Mouse (Mus musculus) intestine, postnatal 0 days (tissue): ENCODE data around the gene Osbp2. TPM values are rescaled to one million over a fixed set of nuclear protein-coding genes. Genes with fewer than 3 reads are reported as not detected.

Experiments used
- ATAC-seq: fragments of 200-750 bp; cut with Nextera tagmentation; 2 replicates; pipeline ENCODE4 v1.8.0; 2017; ENCODE audit warnings: mild to moderate bottlenecking, moderate TSS enrichment, moderate library complexity
- H3K27ac ChIP-seq: fragments of 300-500 bp; sonication (generic); 2 replicates; pipeline ENCODE4 v1.5.1; 2014; ENCODE audit warnings: mild to moderate bottlenecking, low read depth, low read length, moderate library complexity
- H3K27me3 ChIP-seq: fragments of 300-500 bp; sonication (generic); replicated peaks from 2 replicates; pipeline ENCODE4 v1.6.1; 2014; ENCODE audit warnings: low read length, mixed read lengths; ENCODE audit not compliant: control insufficient read depth, insufficient read depth
- H3K36me3 ChIP-seq: fragments of 300-500 bp; sonication (generic); 2 replicates; pipeline ENCODE4 v1.6.1; 2014; ENCODE audit warnings: mild to moderate bottlenecking, moderate library complexity; ENCODE audit not compliant: control insufficient read depth, insufficient read depth
- H3K4me1 ChIP-seq: fragments of 300-500 bp; sonication (generic); replicated peaks from 2 replicates; pipeline ENCODE4 v1.6.1; 2014; ENCODE audit warnings: antibody characterized with exemption, low read length, mixed read lengths; ENCODE audit not compliant: control insufficient read depth, insufficient read depth
- H3K4me2 ChIP-seq: fragments of 300-500 bp; sonication (generic); replicated peaks from 2 replicates; pipeline ENCODE4 v1.6.1; 2014; ENCODE audit warnings: low read depth, mild to moderate bottlenecking, moderate library complexity
- H3K4me3 ChIP-seq: fragments of 300-500 bp; sonication (generic); 2 replicates; pipeline ENCODE4 v1.5.1; 2014; ENCODE audit warnings: low read depth, low read length
- H3K9ac ChIP-seq: fragments of 300-500 bp; sonication (generic); 2 replicates; pipeline ENCODE4 v1.6.1; 2014; ENCODE audit warnings: mild to moderate bottlenecking, low read depth, low read length
- H3K9me3 ChIP-seq: fragments of 300-500 bp; sonication (generic); 2 replicates; pipeline ENCODE4 v1.6.1; 2016; ENCODE audit warnings: mixed run types; ENCODE audit not compliant: control insufficient read depth
- CTCF ChIP-seq: sonication (generic); IDR thresholded peaks from 2 replicates; pipeline ENCODE4 v1.5.1; 2016; ENCODE audit warnings: low read depth, mild to moderate bottlenecking, control low read depth, antibody characterized with exemption, moderate library complexity
- WGBS: fragments of 180-500 bp; shearing (Covaris S2); extraction: QIAGEN DNeasy Blood & Tissue Kit; methylation state at CpG from one replicate; pipeline ENCODE4 v1.1.7; 2014; 5-methylcytosine and 5-hydroxymethylcytosine counted together
- polyA plus RNA-seq: library from polyadenylated mRNA; unstranded; fragments of >200 nt; fragmentation: Nextera tagmentation; extraction: Ambion mirVana; gene quantifications from 2 replicates; pipeline ENCODE4 v1.2.1, GENCODE M21; 2015

The Osbp2 gene
- polyA plus RNA-seq, 1 experiment from 2014 or later, result 1.9 TPM

DNA sequence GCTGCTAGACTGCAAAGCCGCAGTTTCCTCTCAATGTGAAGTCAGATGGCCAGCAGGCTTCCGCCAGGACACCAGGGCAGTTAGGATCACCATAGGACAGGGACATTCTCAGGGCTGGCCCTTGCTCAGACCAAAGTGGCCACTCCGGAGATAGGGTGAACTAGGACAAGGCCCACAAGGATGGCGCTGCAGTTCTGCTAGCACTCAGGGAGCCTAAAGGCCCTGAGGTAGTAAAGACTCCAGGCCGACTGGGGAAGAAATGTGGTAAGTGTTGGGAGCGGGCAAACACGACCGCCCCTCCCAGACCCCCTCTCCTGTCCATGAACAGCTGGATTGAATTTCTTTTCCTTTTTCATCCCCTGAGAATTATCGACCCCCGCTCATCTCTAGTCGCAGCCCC is 102.4 kb downstream of the Osbp2 start:
- TF ChIP-seq CTCF, result no peak
- Histone ChIP-seq H3K27me3 (peaks cover 24% of the 10 kb centered on the region), H3K27ac (no peak overlapping the region), H3K4me2 (peak overlapping the region; percentile 81), H3K9me3 (no peaks in the 10 kb centered on the region), H3K4me1 (no peaks in the 10 kb centered on the region), H3K36me3 (no peaks in the 10 kb centered on the region), H3K9ac (no peak overlapping the region), H3K4me3 (peak overlapping the region; percentile 49)
- WGBS, result 17% methylated on average over 11 of the region's 11 CpGs
- ATAC-seq, result no peak

- Histone ChIP-seq H3K4me2 (no peak overlapping the region), H3K9ac (no peak overlapping the region), H3K4me1 (no peaks in the 10 kb centered on the region), H3K36me3 (no peaks in the 10 kb centered on the region), H3K27ac (no peak overlapping the region), H3K9me3 (no peaks in the 10 kb centered on the region), H3K27me3 (peaks cover 24% of the 10 kb centered on the region), H3K4me3 (no peak overlapping the region)
- ATAC-seq, result no peak
- TF ChIP-seq CTCF, result no peak
- WGBS, result 59% methylated on average over 5 of the region's 5 CpGs
Measured at GRCm38 (mm10) chr11:3759433-3759832, 104.3 kb downstream of the Osbp2 start.

DNA sequence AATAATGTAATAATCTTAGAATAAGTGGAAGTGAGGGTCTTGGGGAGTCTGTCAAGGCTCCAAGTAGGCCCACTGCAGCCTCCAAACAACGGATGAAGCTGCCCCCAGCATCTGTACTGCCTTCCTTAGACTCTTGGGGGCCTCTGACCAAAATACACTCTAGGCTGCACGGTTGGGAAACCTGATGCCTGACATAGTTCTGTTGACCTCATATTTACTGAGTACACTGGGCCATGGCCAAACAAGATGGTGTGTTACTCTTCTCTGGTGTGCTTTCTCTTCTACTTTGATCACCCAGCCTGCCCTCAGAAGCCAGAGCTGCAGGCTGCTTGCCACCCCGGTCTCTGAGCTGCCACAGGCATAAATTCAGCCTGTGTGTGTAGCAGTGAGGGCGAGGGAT is 108.4 kb downstream of the Osbp2 start:
- 45% methylated on average over 4 of the region's 4 CpGs for WGBS
- H3K4me2 ChIP-seq, result no peak overlapping the region
- no peaks in the 10 kb centered on the region for H3K36me3 ChIP-seq
- no peak overlapping the region for H3K27ac ChIP-seq
- H3K9me3 ChIP-seq, result no peaks in the 10 kb centered on the region
- no peak for TF ChIP-seq CTCF
- no peak overlapping the region for H3K9ac ChIP-seq
- no peak for ATAC-seq
- H3K4me3 ChIP-seq, result no peak overlapping the region
- H3K27me3 ChIP-seq, result 0 out of 2 replicates have a peak, but pooled peaks cover 7% of the 10 kb centered on the region
- no peaks in the 10 kb centered on the region for H3K4me1 ChIP-seq

DNA sequence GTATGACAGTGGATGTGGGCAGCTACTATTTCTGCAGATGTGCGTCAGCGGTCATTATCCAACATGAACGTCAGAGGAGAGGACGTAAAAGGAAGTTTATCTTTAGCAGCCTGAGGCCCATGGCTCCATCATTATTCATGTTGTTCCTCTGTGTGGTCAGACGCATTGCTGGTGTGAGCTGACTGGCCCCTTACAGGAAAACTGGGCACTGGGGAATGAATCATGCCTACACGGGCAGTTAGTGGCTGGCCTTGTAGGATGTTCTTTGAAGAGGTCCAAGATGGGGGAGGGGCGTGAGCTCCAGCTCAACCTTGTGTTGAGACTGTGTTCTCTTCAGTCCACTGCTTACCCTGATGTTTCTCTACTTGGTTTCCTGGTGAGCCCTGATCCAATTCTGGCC is 109.0 kb downstream of the Osbp2 start:
- Histone ChIP-seq H3K4me2 (no peak overlapping the region), H3K9me3 (no peaks in the 10 kb centered on the region), H3K27me3 (0 out of 2 replicates have a peak, but pooled peaks cover 3% of the 10 kb centered on the region), H3K4me3 (no peak overlapping the region), H3K4me1 (no peaks in the 10 kb centered on the region), H3K36me3 (no peaks in the 10 kb centered on the region), H3K27ac (no peak overlapping the region), H3K9ac (no peak overlapping the region)
- no peak for TF ChIP-seq CTCF
- ATAC-seq, result no peak
- 67% methylated on average over 7 of the region's 7 CpGs for WGBS

- Histone ChIP-seq H3K4me1 (no peaks in the 10 kb centered on the region), H3K36me3 (no peaks in the 10 kb centered on the region), H3K27ac (no peak overlapping the region), H3K9ac (no peak overlapping the region), H3K4me3 (no peak overlapping the region), H3K27me3 (0 out of 2 replicates have a peak, but pooled peaks cover 3% of the 10 kb centered on the region), H3K9me3 (no peaks in the 10 kb centered on the region), H3K4me2 (no peak overlapping the region)
- TF ChIP-seq CTCF, result peak; percentile 12; the same call in 1 of the 2 replicates
- 59% methylated on average over 9 of the region's 9 CpGs for WGBS
- ATAC-seq, result no peak
Measured at GRCm38 (mm10) chr11:3753897-3754296, 109.8 kb downstream of the Osbp2 start.

GRCm38 (mm10) chr11:3752766-3753165 is 110.9 kb downstream of the Osbp2 start:
- H3K4me3 ChIP-seq, result no peak overlapping the region
- H3K27me3 ChIP-seq, result 0 out of 2 replicates have a peak, but pooled peaks cover 3% of the 10 kb centered on the region
- no peaks in the 10 kb centered on the region for H3K36me3 ChIP-seq
- no peak for ATAC-seq
- H3K4me1 ChIP-seq, result no peaks in the 10 kb centered on the region
- TF ChIP-seq CTCF, result no peak
- no peak overlapping the region for H3K9ac ChIP-seq
- H3K9me3 ChIP-seq, result no peaks in the 10 kb centered on the region
- H3K4me2 ChIP-seq, result no peak overlapping the region
- 60% methylated on average over 3 of the region's 3 CpGs for WGBS
- no peak overlapping the region for H3K27ac ChIP-seq

DNA sequence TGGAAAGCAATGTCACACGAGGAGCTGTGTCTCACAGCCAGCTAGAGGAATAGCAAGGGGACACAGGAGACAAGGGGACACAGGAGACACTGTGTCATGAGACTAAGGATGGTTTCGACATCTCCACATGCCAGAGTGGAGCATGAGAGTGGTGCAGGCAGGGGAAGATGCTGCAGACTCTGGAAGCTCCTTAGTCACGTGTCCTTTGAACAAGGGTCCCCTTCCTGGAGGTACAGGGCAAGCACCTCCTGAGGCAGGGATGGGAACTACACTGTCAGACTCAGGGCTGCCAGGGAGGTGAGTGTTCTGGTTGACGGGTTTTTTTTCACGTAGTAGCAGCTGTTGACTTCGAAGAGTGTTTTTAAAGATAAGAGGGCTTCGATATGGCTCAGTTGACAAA is 113.9 kb downstream of the Osbp2 start:
- 21% methylated on average over 7 of the region's 7 CpGs for WGBS
- TF ChIP-seq CTCF, result peak; percentile 40
- no peak for ATAC-seq

More for the DNA sequence above, 113.9 kb downstream of the Osbp2 start:
- H3K36me3 ChIP-seq, result no peaks in the 10 kb centered on the region
- H3K4me1 ChIP-seq, result no peaks in the 10 kb centered on the region
- H3K4me3 ChIP-seq, result no peak overlapping the region
- 0 out of 2 replicates have a peak, but pooled peaks cover 7% of the 10 kb centered on the region for H3K27me3 ChIP-seq
- H3K4me2 ChIP-seq, result no peak overlapping the region
- H3K9ac ChIP-seq, result no peak overlapping the region
- no peaks in the 10 kb centered on the region for H3K9me3 ChIP-seq
- H3K27ac ChIP-seq, result no peak overlapping the region
